Mouse (Mus musculus) stomach, postnatal 0 days (tissue): ENCODE results near the gene Wdfy4.

ENCODE experiments used
- CTCF ChIP-seq: IDR thresholded peaks from 2 replicates; pipeline ENCODE4 v1.5.1; 2016; ENCODE audit warnings: antibody characterized with exemption, low read depth, mild to moderate bottlenecking, moderate library complexity
- EP300 ChIP-seq: optimal IDR thresholded peaks from 2 replicates; pipeline ENCODE3; 2016; ENCODE audit warnings: antibody characterized with exemption

DNA sequence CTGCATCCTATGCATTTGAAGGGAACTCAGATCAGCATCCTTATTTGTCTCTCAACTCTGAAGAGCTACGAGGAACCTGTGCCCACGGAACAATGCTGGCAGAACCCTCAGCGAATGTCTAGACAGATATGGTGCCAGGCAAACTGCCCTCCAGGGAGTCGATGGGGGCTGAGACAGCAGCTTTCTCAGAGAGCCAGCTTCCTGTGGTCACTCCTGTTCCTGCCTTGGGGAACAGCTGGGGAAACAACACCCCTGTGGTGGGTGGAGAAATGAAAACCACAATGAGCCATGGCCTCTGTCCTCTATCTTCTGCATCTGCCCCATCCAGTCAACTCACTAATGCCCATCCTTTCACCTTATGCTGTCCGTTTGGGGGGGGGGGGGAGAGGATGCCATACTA lies 46.7 kb upstream of the Wdfy4 start:
- TF ChIP-seq CTCF (no peak), EP300 (no peak)
